Mouse (Mus musculus) kidney, adult 9 months (tissue): Measurements from ENCODE around the gene Inafm1.
"Not testable (repeated sequence)": the region's sequence is repeated elsewhere in the genome, so short reads cannot be mapped to it uniquely, and the experiment has no call there.

Experiments used
- DNase-seq: peaks from one replicate; pipeline ENCODE4 v3.0.0; 2022

Gene Inafm1

DNA sequence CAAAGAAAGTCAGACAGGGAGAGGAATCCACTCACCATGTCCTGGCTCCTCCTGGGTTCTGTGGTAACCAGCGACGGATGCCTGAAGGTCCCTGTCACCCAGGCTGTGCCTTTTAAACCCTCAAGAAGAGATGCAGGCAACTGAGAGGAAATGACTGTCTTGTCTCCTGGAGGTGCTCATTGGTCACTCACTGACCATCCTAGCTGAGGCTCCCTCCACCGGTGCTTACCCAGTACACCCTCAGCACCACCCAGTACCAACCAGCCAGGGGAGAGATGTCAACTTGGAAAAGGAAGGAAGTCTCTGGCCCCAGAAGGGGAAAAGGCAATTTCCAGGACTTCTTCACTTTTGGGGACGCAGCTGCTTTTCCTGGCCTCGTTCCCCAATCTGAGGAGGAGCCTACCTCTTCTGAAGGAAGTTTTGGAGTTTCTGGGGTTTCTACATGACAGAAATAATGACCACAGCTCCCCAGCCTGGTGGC lies 14.3 kb downstream of the Inafm1 start, which contains the start of gene C5ar1:
Gene C5ar1, minus strand, starts transcription at position 431 of the 481 bp plus-strand sequence.
- no peak for DNase-seq

GRCm38 (mm10) chr7:16257830-16258229 lies 15.6 kb downstream of the Inafm1 start:
- DNase-seq = no peak

DNA sequence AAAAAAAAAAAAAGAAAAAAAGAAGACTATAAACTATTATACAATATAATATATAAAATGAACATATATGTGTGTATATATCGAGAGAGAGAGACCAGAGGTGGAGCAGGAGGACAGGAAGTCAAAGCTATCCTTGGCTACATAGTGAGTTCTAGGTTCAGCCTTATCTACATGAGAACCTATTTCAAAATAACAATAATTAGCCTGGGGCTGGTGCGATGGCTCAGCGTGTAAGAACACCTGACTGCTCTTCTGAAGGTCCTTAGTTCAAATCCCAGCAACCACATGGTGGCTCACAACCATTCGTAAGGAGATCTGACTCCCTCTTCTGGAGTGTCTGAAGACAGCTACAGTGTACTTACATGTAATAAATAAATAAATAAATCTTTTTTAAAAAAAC lies 17.5 kb downstream of the Inafm1 start:
- not testable (repeated sequence) for DNase-seq

- DNase-seq = no peak
These were observed 19.2 kb downstream of the Inafm1 start for GRCm38 (mm10) chr7:16254195-16254594.

- DNase-seq = no peak
These were observed 22.7 kb downstream of the Inafm1 start for GRCm38 (mm10) chr7:16250687-16251086.

- no peak for DNase-seq
These were observed 27.5 kb downstream of the Inafm1 start for GRCm38 (mm10) chr7:16245958-16246357.

- no peak for DNase-seq
These were observed 29.4 kb downstream of the Inafm1 start, which contains the start of gene C5ar2 for GRCm38 (mm10) chr7:16244067-16244466. C5ar2 (minus strand) TSS chr7:16244154.

- DNase-seq = no peak
These were observed 31.2 kb downstream of the Inafm1 start for GRCm38 (mm10) chr7:16242198-16242597.

- DNase-seq = no peak
These were observed 31.6 kb downstream of the Inafm1 start for GRCm38 (mm10) chr7:16241787-16242186.

GRCm38 (mm10) chr7:16240978-16241303 lies 32.5 kb downstream of the Inafm1 start:
- no peak for DNase-seq

DNA sequence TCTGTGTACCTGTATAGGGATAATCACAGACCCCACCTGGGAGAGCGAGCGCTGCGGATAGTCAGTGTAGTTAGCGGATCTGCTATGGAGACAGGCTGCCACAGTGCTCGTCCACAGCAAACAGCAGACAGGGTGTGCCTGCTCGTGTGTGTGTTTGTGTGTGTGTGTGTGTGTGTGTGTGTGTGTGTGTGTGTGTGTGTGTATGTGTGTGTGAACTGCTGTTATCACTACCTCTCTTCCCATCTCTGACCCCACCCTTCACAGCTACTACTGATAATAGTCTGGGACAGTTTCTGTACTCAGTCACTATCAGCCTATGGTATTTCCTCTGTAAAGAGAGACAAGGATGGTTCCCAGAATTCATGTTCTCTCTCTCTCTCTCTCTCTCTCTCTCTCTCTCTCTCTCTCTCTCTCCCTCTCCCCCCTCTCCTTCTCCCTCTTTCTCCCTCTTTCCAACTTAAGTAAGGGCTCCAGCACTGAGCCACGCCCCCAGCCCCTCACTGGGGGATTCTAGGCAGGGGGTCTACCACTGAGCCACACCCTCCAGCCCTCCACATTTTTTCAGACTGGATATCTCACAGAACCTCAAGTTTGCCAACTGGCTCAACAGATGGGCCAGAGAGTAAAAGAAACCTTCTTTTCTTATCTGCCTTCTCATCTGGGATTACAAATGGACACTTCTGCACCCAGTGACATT lies 33.0 kb downstream of the Inafm1 start:
- no peak for DNase-seq

GRCm38 (mm10) chr7:16239554-16239997 lies 33.8 kb downstream of the Inafm1 start:
- no peak for DNase-seq

- peak; percentile 83 for DNase-seq
These were observed 43.5 kb downstream of the Inafm1 start for GRCm38 (mm10) chr7:16229869-16230268.
